Mouse (Mus musculus) v-Abl transformed pro-B cells (cell line): ENCODE data around the gene Cage1.

Experiments used
- in situ Hi-C, 2 experiments: fragments of 400-800 bp; cut with MboI; formaldehyde crosslinking; loops; one replicate each; pipeline ENCODE4 v1.15.1; 2025; ENCODE audit not compliant: unreplicated experiment in 2 of 2

Cage1 gene

GRCm38 (mm10) chr13:37969988-37970387 lies 66.9 kb downstream of the Cage1 start:
- in situ Hi-C loops: loop anchor here in 1 of 2 experiments (10.0 kb wide), 1 partner anchor 65 kb away; the partner anchor contains the start of genes Cage1 and Riok1

- in situ Hi-C loops: no loop called here
Observed at GRCm38 (mm10) chr13:37969337-37969736, 67.5 kb downstream of the Cage1 start.

GRCm38 (mm10) chr13:37967565-37967964 lies 69.3 kb downstream of the Cage1 start:
- in situ Hi-C loops: no loop called here

GRCm38 (mm10) chr13:37967052-37967437 lies 69.8 kb downstream of the Cage1 start:
- in situ Hi-C loops: no loop called here

- in situ Hi-C loops: no loop called here
Observed at GRCm38 (mm10) chr13:37966256-37967051, 70.4 kb downstream of the Cage1 start.

GRCm38 (mm10) chr13:37965126-37965914 lies 71.5 kb downstream of the Cage1 start:
- in situ Hi-C loops: no loop called here

- in situ Hi-C loops: no loop called here
Observed at GRCm38 (mm10) chr13:37964128-37965087, 72.5 kb downstream of the Cage1 start.

- in situ Hi-C loops: no loop called here
Observed at GRCm38 (mm10) chr13:37963354-37964007, 73.4 kb downstream of the Cage1 start.

GRCm38 (mm10) chr13:37962541-37962940 lies 74.3 kb downstream of the Cage1 start:
- in situ Hi-C loops: no loop called here

- in situ Hi-C loops: no loop called here
Observed at GRCm38 (mm10) chr13:37959936-37960335, 76.9 kb downstream of the Cage1 start.

GRCm38 (mm10) chr13:37959239-37959907 lies 77.5 kb downstream of the Cage1 start:
- in situ Hi-C loops: no loop called here

- in situ Hi-C loops: no loop called here
Observed at GRCm38 (mm10) chr13:37958498-37959238, 78.2 kb downstream of the Cage1 start.
